Mouse (Mus musculus): Measurements from ENCODE around the gene Tmem178b. TPM values are rescaled to one million over a fixed set of nuclear protein-coding genes. Genes with fewer than 3 reads are reported as not detected.

The Tmem178b gene
- polyA plus RNA-seq, 1 experiment from 2014 or later, result 35.7 TPM

DNA sequence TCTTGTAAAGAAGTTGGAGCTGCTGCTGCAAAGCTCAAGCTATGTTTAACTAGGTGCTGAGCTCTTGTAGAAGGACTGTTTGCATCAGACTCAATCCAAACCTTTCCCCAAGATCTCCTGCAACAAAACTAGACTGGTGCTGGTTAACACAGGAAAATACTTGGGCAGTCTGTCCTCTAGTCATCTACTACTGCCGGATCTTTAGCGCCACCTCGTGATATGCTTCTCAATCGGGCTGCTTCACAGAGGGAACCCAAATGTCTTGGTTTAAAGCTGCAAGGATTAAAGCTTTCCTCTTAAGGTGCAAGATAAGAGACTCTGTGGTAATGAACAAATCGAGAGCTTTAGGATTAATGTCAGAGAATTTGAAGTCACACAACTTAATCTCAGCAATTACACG, 430.3 kb downstream of the Tmem178b start:
- no peaks in the 10 kb centered on the region for H3K36me3 ChIP-seq (replicated peaks)
- H3K4me1 ChIP-seq, result no peaks in the 10 kb centered on the region
- no peaks in the 10 kb centered on the region for H3K9me3 ChIP-seq
- H3K27ac ChIP-seq, result no peak overlapping the region
- ATAC-seq (replicated peaks), result peak; percentile 86
- no peak overlapping the region for H3K9ac ChIP-seq
- H3K4me2 ChIP-seq, result no peak overlapping the region
- WGBS, result 12% methylated on average over 6 of the region's 6 CpGs
- H3K27me3 ChIP-seq (replicated peaks), result no peaks in the 10 kb centered on the region
- no peak overlapping the region for H3K4me3 ChIP-seq

Other genes with a start within 250 kb of the Tmem178b start
- 23.7 and 26.3 TPM in 2 replicates for gene Braf, start 147.8 kb upstream of the Tmem178b start, polyA plus RNA-seq (2015; fragmentation: Nextera tagmentation; extraction: Ambion mirVana)
- 155 and 156 TPM in 2 replicates for gene Mrps33, start 62.3 kb upstream of the Tmem178b start, polyA plus RNA-seq (2015; fragmentation: Nextera tagmentation; extraction: Ambion mirVana)